Mouse (Mus musculus) lung, adult 2 months (tissue): ENCODE measurements at regions not wholly inside any gene's neighbourhood (a gene's known extent, or its start where the extent isn't known, plus 50 kb on each side); places are given as distances from the start of the nearest gene placed in this dataset.

Experiments
- CTCF ChIP-seq: fragments of 200-500 bp; IDR thresholded peaks from 2 replicates; pipeline ENCODE4 v1.5.1; 2011; ENCODE audit warnings: mild to moderate bottlenecking, low read length, control low read depth; ENCODE audit not compliant: insufficient read depth
- POLR2A ChIP-seq: fragments of 200-500 bp; IDR thresholded peaks from 2 replicates; pipeline ENCODE4 v1.6.1; 2011; ENCODE audit warnings: low read depth, mild to moderate bottlenecking, control low read depth, low read length, borderline replicate concordance; ENCODE audit errors: extremely low read depth

DNA sequence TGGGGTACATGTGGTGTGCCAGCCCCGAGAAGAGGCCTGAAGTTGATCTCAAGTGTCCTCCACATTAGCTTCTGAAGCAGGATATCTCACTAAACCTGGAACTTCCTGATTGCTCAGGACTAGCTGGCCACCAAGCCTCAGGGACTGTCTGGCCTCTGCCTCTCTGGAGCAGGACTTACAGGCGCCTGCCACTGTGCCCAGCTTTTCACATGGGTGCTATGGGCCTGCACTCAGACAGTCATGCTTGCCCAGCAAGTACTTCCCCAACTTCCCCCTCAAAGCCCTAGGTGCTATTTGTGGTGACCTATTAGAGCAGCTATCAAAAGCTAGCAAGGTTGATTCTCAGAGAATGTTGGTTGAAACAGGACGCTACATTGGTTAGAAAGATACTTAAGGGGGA is 220.0 kb downstream of the CK137956 start:
- no peak for TF ChIP-seq POLR2A
- no peak for TF ChIP-seq CTCF
